Mouse (Mus musculus): ENCODE data around the gene Wdcp.
"Not testable (repeated sequence)": the region's sequence is repeated elsewhere in the genome, so short reads cannot be mapped to it uniquely, and the experiment has no call there.

Gene Wdcp

DNA sequence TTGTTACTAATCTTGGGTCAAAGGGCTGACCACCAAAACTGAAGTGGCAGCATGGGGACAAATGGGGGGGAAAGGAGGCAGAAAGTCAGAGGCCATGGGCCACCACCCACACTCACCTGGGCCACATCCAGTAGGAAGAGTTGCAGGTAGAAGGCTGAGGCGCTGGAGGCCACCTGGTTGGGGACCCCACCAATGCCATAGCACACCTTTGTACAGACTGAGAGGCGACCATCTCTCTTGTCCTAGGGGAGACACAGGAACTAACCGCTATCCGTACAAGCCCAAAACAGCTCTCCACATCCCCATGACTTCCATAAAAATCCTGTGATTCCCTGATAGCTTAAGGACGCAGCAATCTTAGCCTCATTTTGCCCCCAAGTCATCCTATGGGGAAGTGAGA is 28.2 kb downstream of the Wdcp start:
- DNase-seq, result no peak

DNA sequence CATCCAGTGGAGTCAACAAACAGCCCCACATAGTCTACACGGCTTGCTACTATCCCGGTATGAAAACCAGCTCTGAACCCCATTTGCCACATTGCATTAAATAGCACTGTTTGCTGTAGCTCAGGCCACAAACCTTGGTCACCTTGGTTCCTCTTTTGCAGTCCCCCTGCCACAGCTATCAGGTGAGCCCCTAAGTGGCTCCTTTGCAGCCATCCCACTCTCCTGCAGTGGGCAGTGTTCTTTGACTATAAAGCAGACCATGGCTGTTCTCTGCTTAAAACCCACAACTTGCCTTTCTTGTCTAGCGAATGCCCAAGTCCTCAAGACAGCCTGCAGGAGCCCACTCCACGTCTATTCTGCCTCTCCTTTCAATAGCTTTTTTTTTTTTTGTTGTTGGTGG is 29.2 kb downstream of the Wdcp start:
- no peak for DNase-seq

- DNase-seq, result no peak
Measured at GRCm38 (mm10) chr12:4872983-4873477, 29.9 kb downstream of the Wdcp start.

DNA sequence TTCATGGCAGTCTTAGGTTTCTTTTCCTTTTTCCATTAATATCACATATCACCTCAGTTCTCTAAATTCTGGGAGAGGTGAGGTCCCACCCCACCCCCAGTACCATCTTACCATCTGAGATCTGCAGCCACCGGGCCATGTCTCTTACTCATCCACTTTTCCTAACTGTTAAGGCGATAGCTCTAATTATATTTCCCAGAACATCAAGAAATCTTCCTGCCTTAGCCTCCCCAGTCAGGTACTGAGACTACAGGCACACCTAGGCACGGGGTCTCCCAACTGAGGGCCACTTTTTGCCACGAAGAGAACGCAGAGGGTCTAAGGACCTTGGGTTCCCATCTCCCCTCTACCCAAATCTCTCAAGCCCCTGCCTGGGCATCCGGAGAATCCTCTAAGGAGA is 30.4 kb downstream of the Wdcp start:
- no peak for DNase-seq

- peak; percentile 77 for DNase-seq
Measured at GRCm38 (mm10) chr12:4874161-4874927, 31.2 kb downstream of the Wdcp start, which contains the start of gene Mfsd2b. Mfsd2b (minus strand) TSS chr12:4874359.

DNA sequence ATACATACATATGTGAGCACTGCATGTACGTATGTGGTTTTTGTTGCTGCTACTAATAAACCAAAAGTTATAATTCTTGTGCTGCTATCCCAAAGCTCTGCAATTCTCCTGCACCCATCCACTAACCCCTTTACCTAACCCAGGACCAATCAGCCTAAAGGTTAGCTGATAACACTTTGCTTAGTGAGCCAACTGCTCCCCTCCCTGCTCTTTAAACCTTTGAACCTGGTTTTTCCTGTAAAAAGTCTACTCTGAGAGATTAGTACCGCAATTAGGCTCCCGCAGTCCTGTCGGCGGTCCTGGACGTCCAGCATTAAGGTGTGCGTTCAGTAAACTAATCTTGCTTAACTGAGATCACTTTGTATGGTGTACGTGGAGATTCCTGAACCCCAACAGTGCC is 32.5 kb downstream of the Wdcp start:
- DNase-seq, result no peak

GRCm38 (mm10) chr12:4878296-4878783 is 35.2 kb downstream of the Wdcp start:
- no peak for DNase-seq

DNA sequence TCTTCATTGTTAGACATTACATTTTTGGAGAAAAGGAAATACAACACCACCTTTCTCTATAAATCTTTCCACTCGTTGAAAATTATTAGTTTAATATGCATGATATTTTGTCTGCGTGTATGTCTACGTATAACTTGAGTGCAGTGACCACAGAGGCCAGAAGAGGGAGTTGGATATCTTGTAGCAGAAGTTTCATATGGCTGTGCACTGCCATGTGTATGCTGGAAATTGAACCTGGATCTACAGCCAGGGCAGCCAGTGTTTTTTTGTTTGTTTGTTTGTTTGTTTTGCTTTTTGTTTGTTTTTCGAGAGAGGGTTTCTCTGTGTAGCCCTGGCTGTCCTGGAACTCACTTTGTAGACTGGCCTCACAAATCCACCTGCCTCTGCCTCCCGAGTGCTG is 35.9 kb downstream of the Wdcp start:
- peak; percentile 55 for DNase-seq

- no peak for DNase-seq
Measured at GRCm38 (mm10) chr12:4882086-4882485, 39.0 kb downstream of the Wdcp start.

DNA sequence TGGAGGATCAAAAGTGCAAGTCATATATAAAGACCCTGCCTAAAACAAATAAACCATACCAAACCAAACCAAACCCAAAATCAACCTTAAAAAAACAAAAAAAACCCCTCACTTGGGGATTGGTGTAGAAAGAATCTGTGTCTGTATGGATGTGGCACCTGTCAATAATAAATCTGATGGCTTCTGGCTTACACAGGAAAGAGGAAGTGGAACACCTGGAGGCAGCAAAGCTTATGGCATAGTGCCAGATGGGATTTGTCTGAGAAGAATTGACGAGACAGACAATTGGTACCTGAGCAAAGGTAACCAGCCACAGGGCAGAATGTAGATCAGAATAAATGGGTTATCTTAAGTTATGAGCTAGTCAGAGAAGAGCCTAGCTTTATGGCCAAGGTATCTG is 42.0 kb downstream of the Wdcp start:
- DNase-seq, result no peak

DNA sequence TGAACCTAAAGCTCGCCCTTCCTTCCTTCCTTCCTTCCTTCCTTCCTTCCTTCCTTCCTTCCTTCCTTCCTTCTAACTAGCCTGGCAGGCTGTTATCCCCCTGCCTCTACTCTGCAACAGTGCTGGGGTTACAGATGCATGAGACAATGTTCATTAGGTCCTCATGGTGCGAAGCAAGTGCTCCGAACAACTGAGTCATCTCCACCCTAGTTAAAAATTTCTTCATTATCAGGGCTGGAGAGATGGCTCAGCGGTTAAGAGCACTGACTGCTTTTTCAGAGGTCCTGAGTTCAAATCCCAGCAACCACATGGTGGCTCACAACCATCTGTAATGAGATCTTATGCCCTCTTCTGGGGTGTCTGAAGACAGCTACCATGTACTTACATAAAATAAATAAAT is 43.5 kb downstream of the Wdcp start:
- DNase-seq, result not testable (repeated sequence)

- no peak for DNase-seq
Measured at GRCm38 (mm10) chr12:4888739-4889138, 45.6 kb downstream of the Wdcp start.

DNA sequence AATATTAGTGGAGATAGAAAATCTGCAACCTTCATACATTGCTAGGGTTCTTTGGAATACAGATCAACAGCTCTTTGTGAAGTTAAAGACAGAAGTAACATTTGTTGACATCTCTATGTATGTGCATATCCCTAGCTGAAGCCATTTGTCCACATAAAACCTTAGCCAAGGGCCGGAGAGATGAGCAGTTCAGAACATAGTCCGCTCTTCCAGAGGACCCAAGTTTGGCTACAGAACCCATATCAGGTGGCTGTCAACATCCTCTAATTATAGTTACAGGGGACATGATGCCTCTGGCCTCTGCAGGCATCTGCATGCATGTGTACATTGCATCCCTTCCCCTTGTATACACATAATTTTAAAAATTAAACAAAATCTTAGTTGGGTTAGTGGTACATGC is 46.1 kb downstream of the Wdcp start:
- no peak for DNase-seq

GRCm38 (mm10) chr12:4889891-4890290 is 46.8 kb downstream of the Wdcp start:
- no peak for DNase-seq

DNA sequence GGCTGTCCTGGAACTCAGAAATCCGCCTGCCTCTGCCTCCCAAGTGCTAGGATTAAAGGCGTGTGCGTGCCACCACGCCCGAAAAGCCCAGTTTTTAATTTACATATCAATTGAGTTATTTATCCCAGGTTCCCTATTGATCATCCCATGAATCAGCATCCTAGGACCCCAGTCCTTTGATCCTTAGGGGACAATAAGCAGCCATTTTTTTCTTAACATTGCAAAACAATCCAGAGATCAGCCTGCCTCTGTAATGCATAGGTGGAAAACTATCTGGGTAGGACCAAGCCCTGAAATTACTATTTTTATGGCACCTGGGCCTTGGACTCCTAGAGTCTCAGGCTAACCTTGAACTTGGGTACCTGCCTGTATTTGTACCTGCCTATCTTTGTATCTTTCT is 54.9 kb downstream of the Wdcp start:
- no peak for DNase-seq

DNA sequence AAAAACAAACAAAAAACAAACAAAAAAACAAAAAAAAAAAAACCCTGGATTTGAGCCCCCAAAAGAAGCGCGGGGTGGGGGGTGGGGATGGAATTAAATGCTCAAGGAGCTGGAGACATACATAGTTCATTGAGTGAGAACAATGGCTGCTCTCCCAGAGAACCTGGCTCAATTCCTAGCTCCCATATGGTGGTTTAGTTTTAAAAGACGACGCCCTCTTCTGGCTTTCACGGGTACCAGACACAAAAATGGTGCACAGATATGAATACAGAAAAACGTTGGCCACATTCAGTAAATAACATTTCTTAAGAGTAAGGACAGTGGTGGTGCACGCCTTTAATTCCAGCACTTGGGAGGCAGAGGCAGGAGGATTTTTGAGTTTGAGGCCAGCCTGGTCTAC is 62.8 kb downstream of the Wdcp start:
- no peak for DNase-seq

DNA sequence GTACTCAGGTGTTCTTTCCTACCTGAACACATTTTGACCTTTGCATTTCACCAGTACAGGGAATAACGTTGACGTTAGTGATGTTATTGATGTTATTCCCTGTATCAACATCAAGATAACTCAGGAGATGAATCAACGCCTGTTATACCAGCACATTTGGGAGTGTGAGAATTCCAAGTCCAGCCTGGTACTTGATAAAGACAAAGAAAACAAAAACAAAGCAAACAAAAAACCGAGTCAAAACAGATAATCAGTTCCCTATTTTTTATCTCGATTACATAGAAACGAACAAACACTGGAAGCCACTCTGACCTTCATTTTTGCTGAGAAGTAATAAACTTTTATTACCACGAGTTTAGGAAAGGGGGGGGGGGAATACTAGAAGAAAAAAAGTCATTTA is 63.4 kb downstream of the Wdcp start:
- DNase-seq, result no peak

DNA sequence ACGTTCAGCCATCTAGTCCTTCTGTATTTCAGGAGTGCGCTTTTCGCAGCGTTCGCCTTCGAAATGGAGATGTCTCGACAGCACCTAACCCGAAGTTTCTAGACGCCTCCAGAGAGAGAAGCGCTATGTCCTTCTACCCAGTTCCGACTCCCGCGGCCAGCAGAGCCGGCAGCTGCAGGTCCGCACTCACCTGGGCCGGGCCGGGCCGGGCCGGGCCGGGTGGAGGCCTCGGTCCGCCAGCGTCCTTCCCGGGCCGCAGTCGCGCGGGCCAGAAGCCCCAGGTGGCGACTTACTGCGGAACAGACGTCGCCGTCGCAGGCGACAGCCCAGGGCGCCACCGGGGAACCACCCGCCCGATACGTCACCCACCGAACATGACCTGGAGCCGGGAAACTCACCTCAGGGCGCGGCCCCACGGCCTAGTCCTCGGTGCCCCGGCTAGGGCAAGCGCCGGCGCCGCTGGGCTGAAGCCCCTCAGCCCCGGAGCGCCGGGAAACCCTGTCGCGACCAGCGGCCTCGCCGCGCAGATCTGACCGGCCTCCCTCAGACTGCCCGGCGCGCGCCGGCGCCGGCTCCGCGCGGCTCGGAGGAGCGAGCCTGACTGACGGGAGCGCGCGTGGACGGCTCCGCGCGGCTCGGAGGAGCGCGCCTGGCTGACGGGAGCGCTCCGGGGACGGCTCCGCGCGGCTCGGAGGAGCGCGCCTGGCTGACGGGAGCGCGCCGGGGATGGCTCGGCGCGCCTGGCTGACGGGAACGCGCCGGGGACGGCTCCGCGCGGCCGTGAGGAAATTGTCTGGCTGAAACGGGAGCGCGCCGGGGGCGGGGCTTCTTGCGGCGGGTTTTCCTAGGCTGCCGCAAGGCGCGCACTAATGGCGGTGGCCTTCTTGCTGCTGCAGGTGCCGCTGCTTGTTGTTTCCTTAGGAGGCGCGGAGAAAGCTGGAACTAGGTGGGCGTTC is 64.1 kb downstream of the Wdcp start, which contains the start of gene Ubxn2a:
Ubxn2a (minus strand) TSS at position 755 of the 956 bp plus-strand sequence.
- peak; percentile 96 for DNase-seq

- no peak for DNase-seq
Measured at GRCm38 (mm10) chr12:4908391-4908790, 65.3 kb downstream of the Wdcp start.

Measured in kidney, adult 9 months (tissue).